Mouse (Mus musculus) C2C12 (cell line): ENCODE measurements around the gene Nrp1.

Experiments
- CEBPB ChIP-seq: IDR thresholded peaks from one replicate; pipeline ENCODE4 v1.6.1; 2011; ENCODE audit warnings: low read depth, mild to moderate bottlenecking, control low read depth, moderate library complexity
- CTCF ChIP-seq: IDR thresholded peaks from one replicate; pipeline ENCODE4 v1.5.1; 2011; ENCODE audit not compliant: control insufficient read depth, insufficient read depth, insufficient read length
- FOSL1 ChIP-seq: IDR thresholded peaks from one replicate; pipeline ENCODE4 v1.8.0; 2011; ENCODE audit warnings: mild to moderate bottlenecking, low read length; ENCODE audit not compliant: poor library complexity, insufficient read depth, severe bottlenecking
- MAX ChIP-seq: IDR thresholded peaks from one replicate; pipeline ENCODE4 v1.6.1; 2011; ENCODE audit warnings: mild to moderate bottlenecking, control low read depth
- MYOD1 ChIP-seq: IDR thresholded peaks from one replicate; pipeline ENCODE4 v1.6.1; 2011; ENCODE audit warnings: low read depth; ENCODE audit not compliant: control insufficient read depth, insufficient read length
- MYOG ChIP-seq: IDR thresholded peaks from one replicate; pipeline ENCODE4 v1.6.1; 2011; ENCODE audit not compliant: control insufficient read depth, insufficient read length; ENCODE audit errors: extremely low read depth
- USF1 ChIP-seq: IDR thresholded peaks from one replicate; pipeline ENCODE4 v1.6.1; 2011; ENCODE audit warnings: low read depth, mild to moderate bottlenecking, control low read depth, moderate library complexity

- no peak for TF ChIP-seq CTCF
- TF ChIP-seq USF1, result no peak
- no peak for TF ChIP-seq MYOG
- TF ChIP-seq MYOD1, result no peak
- no peak for TF ChIP-seq MAX
- TF ChIP-seq FOSL1, result no peak
- TF ChIP-seq CEBPB, result no peak
These were observed 15.0 kb downstream of the Nrp1 start for GRCm38 (mm10) chr8:128373418-128373817.
